Mouse (Mus musculus) heart, adult 9 months (tissue): ENCODE measurements around the gene Thrap3.
A peak's percentile ranks its signal among the peaks of the same experiment; 100 is the strongest.
"Not testable (repeated sequence)": the region's sequence is repeated elsewhere in the genome, so short reads cannot be mapped to it uniquely, and the experiment has no call there.

Experiments used
- DNase-seq, 2 experiments: peaks; one replicate each; pipeline ENCODE4 v3.0.0; 2022; ENCODE audit warnings: low spot score in 2 of 2

Gene Thrap3

GRCm38 (mm10) chr4:126219540-126219939 lies 17.0 kb upstream of the Thrap3 start:
- DNase-seq = not testable (repeated sequence)

DNA sequence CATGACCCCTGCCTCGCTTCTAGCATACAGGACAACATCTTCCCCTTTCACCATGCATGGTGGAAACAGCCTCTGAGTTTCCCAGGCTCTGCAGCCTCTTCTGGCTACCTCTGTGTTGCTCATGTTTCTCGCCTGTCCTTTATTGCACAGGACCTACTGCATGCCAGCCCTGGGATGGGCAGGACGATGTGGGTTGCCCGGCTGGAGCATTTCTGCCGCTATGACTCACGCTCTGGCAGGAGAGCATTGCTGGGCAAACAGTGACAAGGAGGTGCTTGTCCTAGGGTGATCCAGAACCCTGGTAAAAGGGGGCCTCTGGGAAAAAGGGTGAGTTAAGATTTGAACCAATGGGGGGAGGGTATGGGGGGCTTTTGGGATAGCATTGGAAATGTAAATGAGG lies 15.2 kb upstream of the Thrap3 start:
- DNase-seq = no peak

- DNase-seq = no peak
Measured at GRCm38 (mm10) chr4:126207081-126207480, 4.5 kb upstream of the Thrap3 start.

GRCm38 (mm10) chr4:126205386-126205785 lies 2.8 kb upstream of the Thrap3 start:
- DNase-seq = no peak

DNA sequence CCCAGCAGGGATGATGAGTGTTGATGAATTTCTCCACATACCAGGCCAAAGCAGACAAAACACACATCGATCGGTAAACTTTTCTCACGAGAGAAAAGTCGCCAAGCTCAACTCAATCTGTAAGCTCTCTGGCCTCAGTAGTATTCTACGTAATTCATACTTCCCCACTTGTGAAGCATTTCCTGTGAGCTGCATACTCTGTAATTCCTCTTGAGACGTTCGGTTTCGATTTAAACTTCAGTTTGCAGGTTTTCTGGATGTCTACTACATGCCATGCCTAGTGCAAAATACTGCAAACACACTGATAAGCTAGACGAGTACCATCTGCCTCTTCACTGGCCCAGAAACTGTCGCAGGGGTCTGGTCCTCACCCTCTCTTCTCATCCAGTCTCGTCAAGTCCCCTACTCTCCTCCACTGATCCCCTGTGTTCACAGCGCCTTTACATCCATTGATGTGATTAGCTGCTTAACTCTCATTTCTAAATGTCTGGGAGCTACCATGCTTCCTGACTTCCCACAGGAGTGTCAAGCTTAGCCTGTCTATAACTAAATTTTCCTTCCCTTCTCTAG lies 2.2 kb upstream of the Thrap3 start:
- DNase-seq = no peak

DNA sequence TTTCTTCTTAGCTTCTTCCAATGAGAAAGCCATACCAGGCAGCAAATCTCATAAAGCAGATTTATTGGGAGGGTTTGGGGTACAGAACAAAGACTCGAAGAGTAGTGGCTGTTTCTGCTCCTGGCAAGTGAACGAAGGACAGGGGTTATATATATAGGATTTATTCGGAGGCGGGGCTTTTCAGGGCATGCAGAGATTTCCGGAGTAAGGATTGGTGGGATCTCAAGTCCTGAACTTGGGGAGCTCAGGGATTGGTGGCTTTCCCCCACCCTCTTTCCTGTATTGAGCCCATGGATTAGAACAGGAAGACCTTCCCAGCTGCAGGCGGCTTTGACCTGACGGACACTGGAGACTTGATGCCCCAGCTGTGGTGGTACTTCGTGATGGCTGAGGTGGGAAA lies 1.5 kb upstream of the Thrap3 start:
- no peak for DNase-seq

DNA sequence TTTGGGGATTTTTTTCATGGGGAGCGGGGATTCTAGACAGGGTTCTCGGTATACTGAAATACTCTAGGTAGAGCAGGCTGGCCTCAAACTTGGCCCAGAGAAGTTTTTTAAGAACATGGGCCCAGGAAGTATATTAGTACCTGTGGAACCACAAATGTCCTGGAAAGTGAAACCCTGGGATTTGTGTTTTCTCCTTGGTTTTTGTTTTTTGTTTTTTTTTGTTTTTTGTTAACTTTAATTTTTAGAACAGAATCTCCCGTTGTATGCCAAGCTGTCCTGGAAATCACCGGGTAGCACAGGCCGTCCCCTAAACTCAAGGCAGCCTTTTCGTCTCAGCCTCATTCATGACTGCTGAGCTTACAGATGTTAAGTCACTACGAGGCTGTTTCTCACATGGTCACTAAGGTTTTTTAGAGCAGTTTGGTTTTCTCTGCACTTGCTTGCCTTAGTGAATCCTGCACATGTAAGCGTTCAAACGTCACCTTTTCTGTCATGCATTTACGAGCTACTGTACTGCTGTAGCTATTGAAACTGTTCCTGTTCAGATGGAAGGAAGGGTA lies 856 bp upstream of the Thrap3 start:
- no peak for DNase-seq

DNA sequence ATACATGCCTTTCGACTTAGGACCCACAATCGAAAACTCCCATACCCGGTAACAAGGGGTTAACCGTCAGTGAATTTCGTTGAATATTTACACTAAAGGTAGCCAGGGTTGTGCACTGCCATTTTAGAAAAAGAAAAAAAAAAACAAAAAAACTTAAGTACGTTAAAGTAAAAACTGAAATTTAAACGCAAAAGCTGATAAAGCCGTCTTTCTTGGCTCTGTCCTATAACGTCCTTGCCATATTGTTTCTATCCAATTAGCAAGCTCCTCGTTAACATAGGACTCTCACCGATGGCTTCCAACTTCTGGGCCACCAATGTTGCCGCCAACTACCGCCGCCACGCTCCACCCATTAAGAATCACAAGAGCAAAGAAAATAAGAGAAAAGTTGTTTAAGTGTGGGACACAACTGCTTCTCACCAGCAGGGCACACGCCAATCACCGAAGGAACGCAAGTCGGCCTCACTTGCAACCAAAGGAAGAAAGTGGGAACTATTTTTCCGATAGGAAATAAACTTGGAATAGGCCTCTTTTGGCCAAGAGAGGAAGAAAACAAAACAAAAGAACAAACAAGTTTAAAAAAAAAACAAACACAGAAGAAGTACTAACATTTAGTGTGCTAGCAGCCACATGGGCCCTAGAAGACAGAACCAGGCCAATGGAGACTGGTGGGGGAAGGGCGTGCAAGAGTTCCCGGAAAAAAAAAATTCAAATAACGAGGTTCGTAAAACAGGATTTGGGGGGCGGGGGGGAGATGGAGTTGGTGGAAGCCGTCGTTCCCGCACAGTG lies 852 bp downstream of the Thrap3 start:
- peak in 1 of 2 experiments; percentile 36 for DNase-seq

- no peak for DNase-seq
Measured at GRCm38 (mm10) chr4:126200656-126201055, 1.9 kb downstream of the Thrap3 start.

DNA sequence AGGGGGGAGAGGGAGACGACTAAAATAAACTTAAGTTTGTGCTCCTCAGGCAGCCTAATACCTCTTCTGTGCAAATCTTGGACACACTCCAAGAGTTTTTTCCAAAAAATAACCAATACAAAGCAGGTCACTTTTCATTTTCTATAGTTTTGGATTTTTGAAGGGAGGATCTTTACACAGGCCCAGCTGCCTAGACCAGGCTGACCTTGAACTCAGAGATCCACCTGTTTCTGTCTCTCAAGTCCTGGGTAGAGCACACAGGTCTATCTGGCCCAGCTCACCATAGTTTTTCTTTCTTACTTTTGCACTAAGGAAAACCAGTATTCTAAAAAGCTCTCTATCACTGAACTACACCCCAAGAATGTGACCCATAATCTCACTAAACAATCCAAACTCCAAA lies 2.5 kb downstream of the Thrap3 start:
- no peak for DNase-seq

DNA sequence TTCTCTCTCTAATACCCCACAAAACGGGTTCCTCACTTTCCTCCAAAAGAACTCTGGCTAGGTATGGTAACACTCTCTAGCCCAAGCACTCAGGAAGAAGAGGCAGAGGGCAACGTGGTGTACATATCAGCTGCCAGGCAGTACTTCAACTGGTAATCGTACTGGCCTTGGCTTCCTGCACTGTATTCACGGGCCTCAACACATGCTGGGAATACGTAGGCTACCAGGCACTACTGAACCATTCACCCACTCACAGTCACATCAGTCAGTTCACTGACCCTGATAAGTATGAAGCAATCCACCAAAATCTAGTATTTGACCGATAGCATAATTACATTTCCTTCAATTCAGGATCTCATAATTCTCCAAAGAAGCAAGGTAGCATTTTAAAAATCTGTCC lies 3.0 kb downstream of the Thrap3 start:
- no peak for DNase-seq

DNA sequence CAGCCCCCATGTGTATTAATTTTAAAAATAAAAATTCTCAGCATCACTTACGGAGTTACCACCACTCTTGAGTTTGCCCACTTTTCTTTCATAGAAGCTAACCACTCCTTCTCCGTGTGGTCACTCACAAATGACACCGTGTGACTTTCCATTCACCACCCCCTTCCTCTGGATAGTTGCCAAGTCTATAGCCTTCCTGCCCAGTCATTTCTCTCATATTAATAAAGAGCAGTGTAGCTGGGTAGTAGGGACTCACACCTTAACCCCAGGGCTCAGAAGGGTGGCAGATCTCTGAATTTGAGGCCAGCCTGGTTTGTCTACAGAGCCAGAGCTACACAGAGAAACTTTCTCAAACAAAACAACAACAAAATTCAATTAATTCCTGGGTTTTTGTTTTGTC lies 5.1 kb downstream of the Thrap3 start:
- DNase-seq = peak in 1 of 2 experiments; percentile 17

DNA sequence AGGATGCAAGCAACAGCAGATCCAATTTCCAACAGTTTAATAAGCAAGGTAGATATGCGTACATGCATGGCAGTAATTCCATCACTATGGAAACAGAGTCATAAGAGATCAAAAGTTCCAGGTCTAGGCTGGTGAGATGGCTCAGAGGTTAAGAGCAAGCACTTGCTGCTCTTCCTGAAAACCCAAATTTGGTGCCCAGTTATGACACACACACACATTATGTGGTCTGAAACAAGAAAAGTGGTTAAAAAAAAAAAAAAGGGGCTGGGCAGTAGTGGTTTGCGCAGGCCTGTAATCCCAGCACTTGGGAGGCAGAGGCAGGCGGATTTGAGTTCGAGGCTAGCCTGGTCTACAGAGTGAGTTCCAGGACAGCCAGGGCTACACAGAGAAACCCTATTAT lies 7.6 kb downstream of the Thrap3 start:
- no peak for DNase-seq

DNA sequence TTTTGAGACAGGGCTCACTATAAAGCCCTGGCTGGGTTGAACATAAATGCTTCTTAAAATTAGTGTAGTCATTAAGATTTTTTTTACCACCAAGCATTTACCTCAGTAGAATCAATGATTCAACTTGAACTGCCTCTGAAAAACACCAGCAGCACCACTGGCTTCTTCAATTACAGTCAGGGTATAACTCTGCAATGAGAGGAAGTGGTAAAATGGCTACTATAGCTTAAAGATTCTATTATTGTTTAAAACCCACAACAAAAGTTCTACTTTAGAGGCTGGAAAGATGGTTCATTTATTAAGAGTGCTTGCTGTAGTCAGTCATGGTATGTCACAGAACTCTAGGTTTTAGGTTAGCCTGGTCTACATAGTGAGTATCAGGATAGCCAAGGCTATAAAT lies 8.3 kb downstream of the Thrap3 start:
- no peak for DNase-seq

DNA sequence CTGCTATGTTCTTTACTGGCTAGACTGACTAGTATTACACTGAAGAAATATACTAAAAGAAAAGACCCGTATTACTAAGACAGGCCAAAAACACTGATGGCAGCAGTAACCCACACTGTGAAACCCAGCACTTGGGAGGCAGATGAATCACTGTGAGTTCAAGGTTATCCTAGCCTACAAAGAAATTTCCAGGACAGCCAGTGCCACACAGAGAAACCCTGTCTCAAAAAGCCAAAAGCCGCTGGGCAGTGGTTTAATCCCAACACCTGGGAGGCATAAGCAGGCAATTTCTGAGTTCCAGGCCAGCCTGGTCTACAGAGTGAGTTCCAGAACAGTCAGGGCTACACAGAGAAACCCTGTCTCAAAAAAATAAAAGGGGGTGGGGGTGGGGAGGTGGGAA lies 11.9 kb downstream of the Thrap3 start:
- no peak for DNase-seq

- DNase-seq = no peak
Measured at GRCm38 (mm10) chr4:126187096-126187495, 15.5 kb downstream of the Thrap3 start.

DNA sequence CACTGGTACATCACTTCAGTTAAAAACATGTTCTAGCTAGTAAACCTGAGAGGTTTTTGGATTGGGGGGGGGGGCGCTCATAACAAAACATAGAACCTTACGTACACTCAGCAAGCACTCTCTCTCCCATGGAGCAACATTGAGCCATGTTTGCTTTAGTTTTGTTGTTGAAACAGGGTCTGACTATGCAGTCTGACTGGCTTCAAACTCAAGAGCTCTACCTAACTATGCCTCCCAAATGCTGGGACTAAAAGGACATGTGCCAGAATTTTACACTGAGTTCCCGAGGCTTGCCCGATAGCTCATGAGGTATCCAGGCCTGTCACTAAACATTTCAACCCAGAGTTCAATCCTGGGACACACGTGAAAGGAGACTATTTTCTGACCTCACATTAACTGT lies 19.5 kb downstream of the Thrap3 start:
- no peak for DNase-seq

DNA sequence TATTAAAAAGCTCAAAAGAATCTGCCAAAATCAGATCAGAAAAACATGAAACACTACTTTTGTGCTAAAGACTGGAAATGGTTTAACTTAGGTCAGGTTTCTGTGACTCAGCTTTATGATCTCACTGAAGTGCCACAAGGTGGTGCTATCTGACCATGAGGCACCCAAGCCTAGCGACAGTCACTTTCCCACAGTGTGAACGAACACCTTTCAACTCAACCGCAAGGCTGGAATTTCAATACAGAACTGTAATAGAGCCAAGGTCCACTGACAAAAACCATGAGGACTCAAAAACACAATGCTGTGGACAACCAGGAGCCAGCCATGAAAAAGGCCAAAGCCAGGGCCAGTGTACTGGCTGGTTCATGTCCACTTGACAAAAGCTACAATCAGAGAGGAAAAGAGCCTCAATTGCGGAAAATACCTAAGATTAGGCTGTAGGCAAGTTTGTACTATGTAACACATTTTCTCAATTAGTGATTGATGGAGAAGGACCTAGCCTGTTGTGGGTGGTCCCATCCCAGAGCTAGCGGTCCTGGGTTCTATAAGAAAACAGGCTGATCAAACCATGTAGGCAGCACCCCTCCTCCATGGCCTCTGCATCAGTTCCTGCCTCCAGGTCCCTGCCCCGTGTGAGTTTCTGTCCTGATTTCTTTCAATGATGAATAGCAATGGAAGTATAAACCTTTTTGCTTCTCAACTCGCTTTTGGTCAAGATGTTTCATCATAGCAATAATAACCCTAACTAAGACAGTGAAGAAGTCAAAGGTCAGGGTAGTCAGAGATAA lies 21.2 kb downstream of the Thrap3 start:
- peak in 1 of 2 experiments; percentile 51 for DNase-seq

DNA sequence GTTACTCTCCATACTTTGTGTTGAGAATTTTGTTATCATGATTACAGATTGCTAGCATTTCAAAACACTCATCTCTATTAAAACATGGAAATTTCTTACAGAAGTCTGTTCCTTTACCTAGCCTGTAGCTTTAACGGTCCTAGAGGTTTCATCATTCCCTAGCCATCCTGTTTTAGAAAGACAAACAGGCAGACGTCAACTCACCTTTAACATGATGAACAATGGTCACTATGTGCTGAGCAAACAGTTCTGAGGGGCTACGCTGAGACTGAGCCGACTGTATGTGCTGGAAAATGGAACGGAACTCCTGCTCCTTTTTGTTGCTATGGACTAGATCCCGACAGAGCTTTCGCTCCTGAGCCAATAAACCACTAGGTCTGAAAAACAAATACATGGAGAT lies 26.6 kb downstream of the Thrap3 start:
- DNase-seq = not testable (repeated sequence)

DNA sequence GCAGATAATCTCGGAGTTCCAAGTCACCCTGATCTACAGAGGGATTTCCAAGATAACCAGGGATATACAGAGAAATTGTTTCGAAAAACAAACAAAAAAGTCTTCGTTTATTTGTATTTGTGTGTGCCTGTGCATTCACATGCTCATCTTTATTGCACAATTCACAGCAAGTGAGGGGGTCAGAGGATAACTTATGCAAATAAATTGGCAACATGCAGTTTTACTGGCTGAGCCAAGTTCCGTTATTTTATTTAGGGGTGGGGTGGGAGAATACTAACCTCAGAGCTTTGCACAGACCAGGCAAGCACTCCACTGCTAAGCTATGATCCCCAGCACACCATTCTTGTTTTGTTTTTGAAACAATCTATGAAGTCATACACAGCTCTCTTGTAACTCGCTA lies 28.8 kb downstream of the Thrap3 start:
- DNase-seq = no peak

GRCm38 (mm10) chr4:126170737-126171136 lies 31.8 kb downstream of the Thrap3 start:
- not testable (repeated sequence) for DNase-seq

DNA sequence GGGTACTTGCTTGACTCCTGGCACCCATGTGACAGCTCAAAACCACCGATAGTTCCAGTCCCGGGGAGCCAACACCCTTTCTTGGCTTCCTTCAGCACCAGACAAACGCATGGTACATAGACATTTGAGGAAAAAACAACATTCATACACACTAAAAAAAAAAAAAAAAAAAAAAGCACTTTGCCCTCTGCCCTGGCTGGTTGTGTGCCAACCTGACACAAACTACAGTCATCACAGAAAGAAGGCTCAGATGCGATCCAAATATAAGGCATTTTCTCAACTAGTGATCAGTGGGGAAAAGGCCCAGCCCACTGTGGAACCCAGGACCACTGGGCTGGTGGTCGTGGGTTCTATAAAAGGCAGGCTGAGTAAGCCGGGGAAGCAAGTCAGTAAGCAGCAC lies 33.7 kb downstream of the Thrap3 start:
- DNase-seq = no peak
